Mouse (Mus musculus) myocyte (in vitro differentiated cells): Measurements from ENCODE around the gene Gck. TPM values are rescaled to one million over a fixed set of nuclear protein-coding genes. Genes with fewer than 3 reads are reported as not detected.

Experiments used
- H3K27me3 ChIP-seq: one replicate; pipeline ENCODE4 v1.6.1; 2011; ENCODE audit not compliant: control insufficient read depth, insufficient read depth, insufficient read length
- H3K36me3 ChIP-seq: one replicate; pipeline ENCODE4 v1.6.1; 2011; ENCODE audit not compliant: control insufficient read depth, insufficient read depth
- H3K4me2 ChIP-seq: one replicate; pipeline ENCODE4 v1.6.1; 2011; ENCODE audit warnings: low read depth, control low read depth
- H3K4me3 ChIP-seq: one replicate; pipeline ENCODE4 v1.5.1; 2011; ENCODE audit warnings: mild to moderate bottlenecking, control low read depth, moderate library complexity
- H3K79me2 ChIP-seq: one replicate; pipeline ENCODE4 v1.6.1; 2011; ENCODE audit not compliant: control insufficient read depth, insufficient read depth
- H3ac ChIP-seq: one replicate; pipeline ENCODE4 v1.6.1; 2011; ENCODE audit not compliant: control insufficient read depth, insufficient read length
- CEBPB ChIP-seq: IDR thresholded peaks from 2 replicates; pipeline ENCODE4 v1.6.1; 2011; ENCODE audit warnings: mild to moderate bottlenecking, moderate library complexity; ENCODE audit not compliant: poor library complexity, insufficient read depth, severe bottlenecking
- E2F4 ChIP-seq: IDR thresholded peaks from one replicate; pipeline ENCODE4 v1.6.1; 2011; ENCODE audit warnings: mild to moderate bottlenecking, control low read depth, moderate library complexity; ENCODE audit not compliant: insufficient read depth
- MAX ChIP-seq: IDR thresholded peaks from one replicate; pipeline ENCODE4 v1.6.1; 2011; ENCODE audit warnings: low read depth, mild to moderate bottlenecking, control low read depth
- MYOD1 ChIP-seq, 3 experiments: IDR thresholded peaks; one replicate each; pipeline ENCODE4 v1.6.1; 2011; ENCODE audit warnings: control low read depth in 2 of 3, low read depth in 2 of 3, mild to moderate bottlenecking in 2 of 3, moderate library complexity in 1 of 3; ENCODE audit not compliant: insufficient read length in 2 of 3, control insufficient read depth in 1 of 3
- MYOG ChIP-seq, 3 experiments: IDR thresholded peaks; one replicate each; pipeline ENCODE4 v1.6.1; 2011; ENCODE audit warnings: control low read depth in 2 of 3, low read depth in 2 of 3, mild to moderate bottlenecking in 2 of 3; ENCODE audit not compliant: insufficient read length in 2 of 3, control insufficient read depth in 1 of 3, insufficient read depth in 1 of 3
- POLR2A ChIP-seq: IDR thresholded peaks from one replicate; pipeline ENCODE4 v1.6.1; 2011; ENCODE audit warnings: low read depth, mild to moderate bottlenecking, control low read depth, moderate library complexity; ENCODE audit not compliant: insufficient read length
- POLR2AphosphoS2 ChIP-seq: IDR thresholded peaks from one replicate; pipeline ENCODE4 v1.6.1; 2011; ENCODE audit warnings: low read depth, control low read depth; ENCODE audit not compliant: insufficient read length
- REST ChIP-seq: IDR thresholded peaks from one replicate; pipeline ENCODE4 v1.6.1; 2011; ENCODE audit warnings: mild to moderate bottlenecking, control low read depth, moderate library complexity; ENCODE audit not compliant: insufficient read depth, insufficient read length
- SRF ChIP-seq: IDR thresholded peaks from one replicate; pipeline ENCODE4 v1.6.1; 2011; ENCODE audit warnings: low read depth; ENCODE audit not compliant: control insufficient read depth, insufficient read length
- TCF12 ChIP-seq: IDR thresholded peaks from one replicate; pipeline ENCODE4 v1.6.1; 2011; ENCODE audit warnings: mild to moderate bottlenecking, control low read depth; ENCODE audit not compliant: poor library complexity, insufficient read depth, severe bottlenecking
- TCF3 ChIP-seq: IDR thresholded peaks from one replicate; pipeline ENCODE4 v1.6.1; 2011; ENCODE audit warnings: low read depth, control low read depth; ENCODE audit not compliant: insufficient read length
- USF1 ChIP-seq: IDR thresholded peaks from one replicate; pipeline ENCODE4 v1.6.1; 2011; ENCODE audit warnings: low read depth, mild to moderate bottlenecking, control low read depth, moderate library complexity
- polyA plus RNA-seq: library from polyadenylated mRNA; unstranded; fragments of >200 nt; fragmentation: generic; extraction: Trizol; gene quantifications from one replicate; pipeline ENCODE4 v1.2.1, GENCODE M21; 2012; ENCODE audit warnings: missing spikeins

The Gck gene
- polyA plus RNA-seq, 1 experiment: 0.07 TPM

GRCm38 (mm10) chr11:5920323-5920960 lies 29.4 kb downstream of the Gck start:
- Histone ChIP-seq H3ac (no peak overlapping the region), H3K36me3 (no peaks in the 10 kb centered on the region), H3K4me3 (no peak overlapping the region), H3K27me3 (peaks cover 20% of the 10 kb centered on the region), H3K4me2 (no peak overlapping the region), H3K79me2 (no peaks in the 10 kb centered on the region)
- TF ChIP-seq MYOG (IDR thresholded peaks at IDR 0.05; ENCODE audit: control insufficient read depth in 1 of 3, insufficient read depth in 1 of 3, insufficient read length in 2 of 3, low read depth in 2 of 3) (no peak), REST (no peak), POLR2A (no peak), TCF12 (no peak), CEBPB (no peak), USF1 (no peak), SRF (no peak), MYOD1 (IDR thresholded peaks at IDR 0.05; ENCODE audit: control insufficient read depth in 1 of 3, insufficient read length in 2 of 3, low read depth in 2 of 3) (no peak), TCF3 (no peak), POLR2AphosphoS2 (no peak), MAX (no peak), E2F4 (no peak)

- H3K27me3 ChIP-seq: peaks cover 20% of the 10 kb centered on the region
- TF ChIP-seq TCF12 (no peak), POLR2A (no peak), MAX (no peak), CEBPB (no peak), E2F4 (no peak), USF1 (no peak), REST (no peak), MYOG (IDR thresholded peaks at IDR 0.05; ENCODE audit: control insufficient read depth in 1 of 3, insufficient read depth in 1 of 3, insufficient read length in 2 of 3, low read depth in 2 of 3) (no peak), POLR2AphosphoS2 (no peak), MYOD1 (IDR thresholded peaks at IDR 0.05; ENCODE audit: control insufficient read depth in 1 of 3, insufficient read length in 2 of 3, low read depth in 2 of 3) (no peak), SRF (no peak), TCF3 (no peak)
- no peaks in the 10 kb centered on the region for H3K79me2 ChIP-seq
- H3K4me3 ChIP-seq: no peak overlapping the region
- H3K4me2 ChIP-seq: no peak overlapping the region
- H3K36me3 ChIP-seq: no peaks in the 10 kb centered on the region
- H3ac ChIP-seq: no peak overlapping the region
These were observed 30.3 kb downstream of the Gck start for GRCm38 (mm10) chr11:5919606-5920005.

- Histone ChIP-seq H3ac (no peak overlapping the region), H3K4me2 (no peak overlapping the region)
- TF ChIP-seq CEBPB (no peak), REST (no peak), E2F4 (no peak), TCF12 (no peak), USF1 (no peak), SRF (no peak), TCF3 (no peak), POLR2AphosphoS2 (no peak), MAX (no peak), POLR2A (no peak), MYOD1 (IDR thresholded peaks at IDR 0.05; ENCODE audit: control insufficient read depth in 1 of 3, insufficient read length in 2 of 3, low read depth in 2 of 3) (no peak), MYOG (IDR thresholded peaks at IDR 0.05; ENCODE audit: control insufficient read depth in 1 of 3, insufficient read depth in 1 of 3, insufficient read length in 2 of 3, low read depth in 2 of 3) (no peak)
These were observed 31.8 kb downstream of the Gck start for GRCm38 (mm10) chr11:5918111-5918510.

GRCm38 (mm10) chr11:5916178-5916548 lies 33.7 kb downstream of the Gck start:
- no peaks in the 10 kb centered on the region for H3K36me3 ChIP-seq
- H3ac ChIP-seq: no peak overlapping the region
- H3K4me2 ChIP-seq: no peak overlapping the region
- no peak for TF ChIP-seq MYOD1 (IDR thresholded peaks at IDR 0.05; ENCODE audit: control insufficient read depth in 1 of 3, insufficient read length in 2 of 3, low read depth in 2 of 3)
- TF ChIP-seq REST: no peak
- no peak for TF ChIP-seq USF1
- TF ChIP-seq MAX: no peak
- no peak overlapping the region for H3K4me3 ChIP-seq
- H3K27me3 ChIP-seq: peaks cover 6% of the 10 kb centered on the region
- no peaks in the 10 kb centered on the region for H3K79me2 ChIP-seq

More at GRCm38 (mm10) chr11:5918111-5918510, 31.8 kb downstream of the Gck start:
- Histone ChIP-seq H3K36me3 (no peaks in the 10 kb centered on the region), H3K27me3 (peaks cover 15% of the 10 kb centered on the region), H3K4me3 (no peak overlapping the region), H3K79me2 (no peaks in the 10 kb centered on the region)

- H3K79me2 ChIP-seq: no peaks in the 10 kb centered on the region
- peaks cover 9% of the 10 kb centered on the region for H3K27me3 ChIP-seq
- H3K4me2 ChIP-seq: no peak overlapping the region
- no peak overlapping the region for H3K4me3 ChIP-seq
- no peak overlapping the region for H3ac ChIP-seq
- no peaks in the 10 kb centered on the region for H3K36me3 ChIP-seq
- no peak for TF ChIP-seq CEBPB
- no peak for TF ChIP-seq E2F4
- no peak for TF ChIP-seq TCF3
- TF ChIP-seq MYOG (IDR thresholded peaks at IDR 0.05; ENCODE audit: control insufficient read depth in 1 of 3, insufficient read depth in 1 of 3, insufficient read length in 2 of 3, low read depth in 2 of 3): no peak
- TF ChIP-seq POLR2AphosphoS2: no peak
- no peak for TF ChIP-seq MYOD1 (IDR thresholded peaks at IDR 0.05; ENCODE audit: control insufficient read depth in 1 of 3, insufficient read length in 2 of 3, low read depth in 2 of 3)
- TF ChIP-seq MAX: no peak
- TF ChIP-seq TCF12: no peak
- no peak for TF ChIP-seq POLR2A
- no peak for TF ChIP-seq REST
- TF ChIP-seq USF1: no peak
- no peak for TF ChIP-seq SRF
These were observed 34.3 kb downstream of the Gck start for GRCm38 (mm10) chr11:5915429-5916177.
